Mouse (Mus musculus) ES-Bruce4 (cell line): Measurements from ENCODE around the gene Gpr25. TPM values are rescaled to one million over a fixed set of nuclear protein-coding genes. Genes with fewer than 3 reads are reported as not detected.

Experiments used
- H3K27ac ChIP-seq: 2 replicates; pipeline ENCODE4 v1.5.1; 2012; ENCODE audit warnings: low read length, inconsistent platforms; ENCODE audit not compliant: insufficient read depth
- H3K27me3 ChIP-seq: 2 replicates; pipeline ENCODE4 v1.6.1; 2012; ENCODE audit warnings: mild to moderate bottlenecking, low read length, inconsistent platforms; ENCODE audit not compliant: control insufficient read depth, poor library complexity, insufficient read depth, severe bottlenecking
- H3K36me3 ChIP-seq: 2 replicates; pipeline ENCODE4 v1.6.1; 2012; ENCODE audit warnings: inconsistent platforms, mild to moderate bottlenecking, low read length, moderate library complexity; ENCODE audit not compliant: control insufficient read depth, poor library complexity, insufficient read depth, severe bottlenecking
- H3K4me1 ChIP-seq: one replicate; pipeline ENCODE4 v1.8.1; 2011; ENCODE audit warnings: low read length; ENCODE audit not compliant: control insufficient read depth, insufficient read depth
- H3K4me3 ChIP-seq: 2 replicates; pipeline ENCODE4 v1.5.1; 2011; ENCODE audit warnings: low read depth, mild to moderate bottlenecking, low read length
- H3K9ac ChIP-seq: 2 replicates; pipeline ENCODE4 v1.6.1; 2012; ENCODE audit warnings: low read depth, mild to moderate bottlenecking, inconsistent platforms; ENCODE audit not compliant: poor library complexity, severe bottlenecking
- H3K9me3 ChIP-seq: replicated peaks from 2 replicates; pipeline ENCODE4 v1.6.1; 2012; ENCODE audit warnings: mild to moderate bottlenecking, low read length, inconsistent platforms; ENCODE audit not compliant: control insufficient read depth, poor library complexity, insufficient read depth, severe bottlenecking
- CTCF ChIP-seq: IDR thresholded peaks from one replicate; pipeline ENCODE4 v1.8.1; 2011; ENCODE audit warnings: low read depth, low read length
- EP300 ChIP-seq: IDR thresholded peaks from 2 replicates; pipeline ENCODE4 v1.6.1; 2011; ENCODE audit warnings: low read depth, low read length; ENCODE audit not compliant: insufficient read depth
- POLR2A ChIP-seq: IDR thresholded peaks from one replicate; pipeline ENCODE4 v1.8.1; 2011; ENCODE audit warnings: low read length; ENCODE audit not compliant: insufficient read depth
- polyA plus RNA-seq: library from polyadenylated mRNA; stranded (reverse); fragments of >200 nt; gene quantifications from 2 replicates; pipeline ENCODE4 v1.2.4, GENCODE M21; 2011; ENCODE audit warnings: low read depth; ENCODE audit not compliant: missing spikeins, insufficient read depth, insufficient read length

The Gpr25 gene
- polyA plus RNA-seq, 1 experiment, result not detected

DNA sequence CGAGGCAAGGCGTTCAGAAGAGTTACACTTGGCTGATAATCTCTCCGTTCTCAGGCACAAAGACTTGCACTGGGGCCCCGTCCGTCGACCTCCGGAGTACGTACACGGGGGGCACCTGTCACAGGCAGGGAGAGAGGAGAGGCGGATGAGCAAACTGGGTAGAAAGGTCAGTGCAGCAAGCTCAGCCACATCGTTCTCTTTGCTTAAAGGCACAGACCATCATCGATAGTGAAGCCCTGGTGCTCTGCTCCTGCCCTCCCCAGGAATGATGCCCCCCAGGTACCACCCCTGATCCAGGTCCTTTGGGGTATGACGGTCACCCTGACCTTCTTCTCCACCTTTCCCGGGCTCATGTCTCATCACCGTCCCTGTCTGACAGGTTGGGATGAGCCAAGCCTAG lies 46.4 kb downstream of the Gpr25 start:
- H3K9me3 ChIP-seq, result no peaks in the 10 kb centered on the region
- H3K9ac ChIP-seq, result no peak overlapping the region
- no peaks in the 10 kb centered on the region for H3K4me1 ChIP-seq
- TF ChIP-seq CTCF, result no peak
- TF ChIP-seq EP300, result no peak
- no peak for TF ChIP-seq POLR2A
- H3K36me3 ChIP-seq, result peaks cover 7% of the 10 kb centered on the region; the same call in 1 of the 2 replicates
- no peak overlapping the region for H3K4me3 ChIP-seq
- H3K27me3 ChIP-seq, result no peaks in the 10 kb centered on the region
- no peak overlapping the region for H3K27ac ChIP-seq

DNA sequence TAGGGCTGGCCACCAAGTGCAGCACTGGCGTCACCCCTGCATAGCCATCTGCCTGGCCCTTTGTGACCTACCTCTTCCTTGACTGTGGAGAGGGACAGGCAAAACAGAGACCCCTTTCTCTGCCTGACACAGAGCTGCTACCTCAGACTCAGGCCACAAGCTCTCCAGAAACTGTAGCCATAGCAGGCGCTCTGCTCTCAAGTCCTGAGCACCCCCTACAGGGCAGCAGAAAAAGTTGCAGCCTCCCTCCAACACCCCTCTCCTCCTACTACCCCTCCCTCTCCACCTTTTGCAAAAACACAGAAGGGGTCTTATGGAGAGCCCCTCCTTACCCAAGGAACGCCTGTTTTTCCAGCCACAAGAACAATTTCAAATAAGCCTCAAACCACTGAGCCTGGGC lies 47.9 kb downstream of the Gpr25 start, which contains the start of gene Mroh3:
Gene Mroh3 (minus strand): TSS at position 26 of the 400 bp plus-strand sequence.
- Histone ChIP-seq H3K27ac (no peak within 1 kb of the TSS), H3K4me1 (no peaks in the 10 kb centered on the region), H3K27me3 (no peaks in the 10 kb centered on the region), H3K36me3 (no peaks in the 10 kb centered on the region; the same call in 1 of the 2 replicates), H3K9me3 (no peaks in the 10 kb centered on the region), H3K9ac (no peak within 1 kb of the TSS), H3K4me3 (no peak within 1 kb of the TSS)
- peak; percentile 76 for TF ChIP-seq CTCF
- no peak for TF ChIP-seq POLR2A

Other genes starting within 250 kb of the Gpr25 start
- not detected in 2 replicates for gene Ascl5, start 210.1 kb downstream of the Gpr25 start, polyA plus RNA-seq
- 1.0 and 1.2 TPM in 2 replicates for gene Cacna1s, start 208.1 kb downstream of the Gpr25 start, polyA plus RNA-seq
- gene Kif21b, start 129.5 kb downstream of the Gpr25 start, polyA plus RNA-seq, result 16.0 and 19.2 TPM in 2 replicates
- 0.99 and 1.3 TPM in 2 replicates for gene Mroh3, start 48.0 kb downstream of the Gpr25 start, polyA plus RNA-seq
- gene Inava, start 26.6 kb downstream of the Gpr25 start, polyA plus RNA-seq, result 28.0 and 30.7 TPM in 2 replicates
- 34.5 and 37.0 TPM in 2 replicates for gene Camsap2, start 85.2 kb upstream of the Gpr25 start, polyA plus RNA-seq
- 17.9 and 22.0 TPM in 2 replicates for gene Ddx59, start 154.4 kb upstream of the Gpr25 start, polyA plus RNA-seq
- gene Kif14, start 205.5 kb upstream of the Gpr25 start, polyA plus RNA-seq, result 32.0 and 37.1 TPM in 2 replicates